Mouse (Mus musculus) liver, embryonic 11.5 days (tissue): Measurements from ENCODE around the gene Ephx3. TPM values are rescaled to one million over a fixed set of nuclear protein-coding genes. Genes with fewer than 3 reads are reported as not detected.
A peak's percentile ranks its signal among the peaks of the same experiment; 100 is the strongest.

Experiments used
- ATAC-seq: fragments of 200-750 bp; cut with Nextera tagmentation; replicated peaks from 2 replicates; pipeline ENCODE4 v1.8.0; 2017; ENCODE audit warnings: moderate number of reproducible peaks, mild to moderate bottlenecking, moderate TSS enrichment, moderate library complexity; ENCODE audit not compliant: low FRiP score
- DNase-seq: peaks from one replicate; pipeline ENCODE4 v3.0.0-alpha.2; 2017; ENCODE audit warnings: low spot score
- H3K27ac ChIP-seq: fragments of 300-500 bp; sonication (generic); 2 replicates; pipeline ENCODE4 v1.5.1; 2014; ENCODE audit warnings: mild to moderate bottlenecking, low read depth, low read length, control low read depth
- H3K27me3 ChIP-seq: fragments of 300-500 bp; sonication (generic); replicated peaks from 2 replicates; pipeline ENCODE4 v1.6.1; 2014; ENCODE audit warnings: low read length, mixed read lengths; ENCODE audit not compliant: control insufficient read depth, insufficient read depth
- H3K36me3 ChIP-seq: fragments of 300-500 bp; sonication (generic); 2 replicates; pipeline ENCODE4 v1.6.1; 2014; ENCODE audit warnings: mild to moderate bottlenecking, low read length, moderate library complexity, mixed read lengths; ENCODE audit not compliant: control insufficient read depth, insufficient read depth
- H3K4me1 ChIP-seq: fragments of 300-500 bp; sonication (generic); replicated peaks from 2 replicates; pipeline ENCODE4 v1.6.1; 2014; ENCODE audit warnings: low read length, mixed read lengths; ENCODE audit not compliant: control insufficient read depth, insufficient read depth
- H3K4me2 ChIP-seq: fragments of 300-500 bp; sonication (generic); 2 replicates; pipeline ENCODE4 v1.6.1; 2014; ENCODE audit warnings: mild to moderate bottlenecking, control low read depth, moderate library complexity
- H3K4me3 ChIP-seq: fragments of 300-500 bp; sonication (generic); 2 replicates; pipeline ENCODE4 v1.5.1; 2014; ENCODE audit warnings: low read depth, low read length, control low read depth
- H3K9ac ChIP-seq: fragments of 300-500 bp; sonication (generic); 2 replicates; pipeline ENCODE4 v1.6.1; 2014; ENCODE audit warnings: low read depth, low read length, control low read depth
- H3K9me3 ChIP-seq: fragments of 300-500 bp; sonication (generic); 2 replicates; pipeline ENCODE4 v1.6.1; 2016; ENCODE audit warnings: low read length, inconsistent platforms, mixed read lengths; ENCODE audit not compliant: control insufficient read depth
- WGBS: fragments of 180-500 bp; shearing (Covaris S2); extraction: QIAGEN DNeasy Blood & Tissue Kit; methylation state at CpG from one replicate; pipeline ENCODE4 v1.1.7; 2014; 5-methylcytosine and 5-hydroxymethylcytosine counted together
- polyA plus RNA-seq: library from polyadenylated mRNA; unstranded; fragments of >200 nt; fragmentation: Nextera tagmentation; extraction: Ambion mirVana; gene quantifications from 2 replicates; pipeline ENCODE4 v1.2.1, GENCODE M21; 2014

The Ephx3 gene
- polyA plus RNA-seq, 1 experiment from 2014 or later = not detected

DNA sequence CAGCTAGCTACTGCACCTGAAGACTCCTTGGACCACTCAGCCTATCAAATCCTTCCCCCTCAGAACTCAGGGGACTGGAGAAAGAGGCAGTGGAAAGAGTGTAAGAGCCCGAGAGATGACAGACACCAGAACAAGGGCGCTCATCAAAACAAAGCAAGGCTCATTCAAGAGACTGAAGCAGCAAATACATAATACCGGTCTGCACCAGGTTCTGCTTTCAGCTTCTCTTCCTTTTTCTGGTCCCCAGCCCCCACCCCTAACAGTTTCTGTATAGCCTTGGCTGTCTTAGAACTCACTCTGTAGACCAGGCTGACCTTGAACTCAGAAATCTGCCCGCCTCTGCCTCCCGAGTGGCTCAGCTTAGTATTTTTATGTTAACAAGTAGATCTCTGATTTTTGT lies 3.7 kb upstream of the Ephx3 start:
- Histone ChIP-seq H3K27ac (no peak overlapping the region), H3K4me3 (no peak overlapping the region), H3K9ac (no peak overlapping the region), H3K27me3 (peaks cover 22% of the 10 kb centered on the region), H3K36me3 (peaks cover 19% of the 10 kb centered on the region), H3K9me3 (no peaks in the 10 kb centered on the region), H3K4me1 (peaks cover 8% of the 10 kb centered on the region), H3K4me2 (no peak overlapping the region)
- WGBS = 72% methylated on average over 5 of the region's 5 CpGs
- ATAC-seq = no peak
- no peak for DNase-seq

DNA sequence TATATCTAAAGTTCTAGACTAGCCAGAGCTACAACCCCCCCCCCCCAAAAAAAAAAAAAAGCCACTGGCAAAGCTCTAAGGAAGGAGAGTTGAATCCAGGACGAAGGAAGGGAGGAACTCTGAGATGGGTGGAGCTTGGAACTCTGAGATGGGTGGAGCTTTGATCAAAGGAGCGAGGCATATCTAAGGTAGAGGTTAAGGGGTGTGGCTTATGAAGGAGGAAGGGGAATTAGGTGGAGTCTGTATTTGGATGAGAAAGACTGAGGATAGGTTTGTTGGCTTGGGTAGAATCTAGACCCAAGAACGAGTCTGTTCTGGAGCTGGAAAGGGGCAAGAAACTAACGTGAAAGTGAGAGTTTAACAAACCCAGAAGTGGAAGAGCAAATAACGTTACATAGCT lies 501 bp upstream of the Ephx3 start:
- H3K4me2 ChIP-seq = peak overlapping the region; percentile 67
- no peak overlapping the region for H3K9ac ChIP-seq
- no peaks in the 10 kb centered on the region for H3K9me3 ChIP-seq
- H3K36me3 ChIP-seq = no peaks in the 10 kb centered on the region
- H3K27ac ChIP-seq = no peak overlapping the region
- peaks cover 23% of the 10 kb centered on the region for H3K27me3 ChIP-seq
- peak overlapping the region; percentile 39 for H3K4me3 ChIP-seq
- 8% methylated on average over 5 of the region's 5 CpGs for WGBS
- ATAC-seq (peak; percentile 56; the same call in 1 of the 2 replicates), DNase-seq (no peak)
- peaks cover 8% of the 10 kb centered on the region for H3K4me1 ChIP-seq

DNA sequence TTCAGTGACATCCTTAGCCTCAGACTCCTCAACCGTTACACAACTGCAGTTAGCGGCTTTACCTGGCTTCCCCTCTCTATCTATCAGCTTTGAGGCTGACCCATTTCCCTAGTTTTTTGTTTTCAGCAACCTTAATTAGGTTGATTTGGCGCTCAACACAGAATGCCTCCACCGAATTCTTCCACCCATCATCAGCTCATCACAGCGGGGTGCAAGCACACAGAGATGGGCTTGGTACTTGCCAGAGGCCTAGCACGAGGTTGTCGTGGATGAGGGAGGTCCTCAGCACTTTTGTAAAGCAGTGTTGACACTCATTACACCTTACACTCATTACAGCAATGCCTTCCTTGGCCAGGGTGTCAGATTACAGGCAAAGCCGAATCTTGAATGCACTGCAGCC lies 6.3 kb downstream of the Ephx3 start:
- H3K27me3 ChIP-seq = peaks cover under 1% of the 10 kb centered on the region; the same call in 1 of the 2 replicates
- no peaks in the 10 kb centered on the region for H3K4me1 ChIP-seq
- H3K9me3 ChIP-seq = no peaks in the 10 kb centered on the region
- DNase-seq = no peak
- WGBS = 44% methylated on average over 8 of the region's 8 CpGs
- H3K9ac ChIP-seq = no peak overlapping the region
- no peaks in the 10 kb centered on the region for H3K36me3 ChIP-seq
- H3K4me3 ChIP-seq = no peak overlapping the region
- no peak for ATAC-seq
- H3K4me2 ChIP-seq = no peak overlapping the region
- H3K27ac ChIP-seq = no peak overlapping the region

DNA sequence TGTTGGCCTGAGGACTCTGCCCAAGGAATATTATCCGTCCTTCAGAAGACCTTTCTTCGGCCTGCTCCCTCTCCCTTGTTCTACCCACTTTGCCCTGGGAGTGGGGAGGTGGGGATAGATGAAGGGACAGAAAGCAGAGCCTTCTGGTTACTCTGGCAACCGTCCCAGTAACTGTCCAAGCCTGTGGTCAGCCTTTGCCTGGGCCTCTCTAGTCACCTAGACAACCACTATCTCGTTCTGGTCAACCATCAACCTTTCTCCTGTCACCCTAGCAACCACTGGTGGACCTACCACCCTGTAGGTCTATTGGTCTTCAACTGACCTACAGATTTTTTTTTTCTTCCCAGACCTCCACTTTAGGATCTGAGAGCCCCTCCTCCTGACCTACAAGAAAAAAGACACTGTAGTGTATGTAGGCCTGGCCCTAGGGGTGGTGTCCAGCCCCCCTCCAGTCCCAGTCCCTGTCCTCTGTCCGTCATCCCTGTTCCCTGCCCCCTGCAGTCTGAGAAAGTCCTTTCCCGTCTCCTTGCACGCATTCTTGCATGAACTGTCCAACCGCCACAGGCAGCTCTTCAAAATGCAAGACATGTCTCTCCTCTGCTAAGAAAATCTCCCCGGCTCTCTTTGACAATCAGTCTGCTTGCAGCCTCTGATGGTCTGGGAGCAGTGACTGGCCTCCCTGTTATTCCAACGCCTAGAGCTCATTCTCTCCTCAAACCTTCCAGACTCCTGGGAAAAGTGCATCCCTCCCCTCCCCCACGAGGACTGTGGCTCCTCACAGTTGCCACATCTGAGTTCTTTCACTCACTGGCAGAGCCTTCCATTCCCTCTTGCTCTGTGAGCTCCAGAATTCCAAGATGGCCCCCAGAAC lies 9.5 kb downstream of the Ephx3 start:
- H3K9ac ChIP-seq = no peak overlapping the region
- H3K27me3 ChIP-seq = no peaks in the 10 kb centered on the region
- no peak for DNase-seq
- H3K4me1 ChIP-seq = no peaks in the 10 kb centered on the region
- no peaks in the 10 kb centered on the region for H3K36me3 ChIP-seq
- H3K4me3 ChIP-seq = no peak overlapping the region
- 55% methylated on average over 11 of the region's 11 CpGs for WGBS
- no peak for ATAC-seq
- no peak overlapping the region for H3K4me2 ChIP-seq
- H3K27ac ChIP-seq = no peak overlapping the region
- no peaks in the 10 kb centered on the region for H3K9me3 ChIP-seq

DNA sequence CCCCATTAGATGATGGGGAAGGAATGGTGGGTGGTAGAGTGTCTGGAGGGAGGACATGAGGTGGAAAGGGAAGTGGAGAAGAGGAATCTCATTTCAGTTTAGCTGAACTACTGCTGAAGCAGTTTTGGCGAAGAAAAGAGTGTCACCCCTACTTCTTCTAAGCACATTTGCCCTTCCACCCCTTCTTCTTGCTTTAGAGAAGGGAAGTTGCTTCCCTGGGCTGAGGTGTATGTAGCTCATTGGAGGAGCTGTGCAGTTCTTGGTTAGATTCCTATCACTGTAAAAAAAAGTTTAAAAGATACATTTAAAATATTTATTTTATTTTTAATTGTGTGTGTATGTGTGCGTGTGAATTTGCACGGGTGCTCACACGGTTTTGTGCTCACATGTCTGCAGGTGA lies 12.4 kb downstream of the Ephx3 start:
- DNase-seq (no peak), ATAC-seq (no peak)
- Histone ChIP-seq H3K27me3 (no peaks in the 10 kb centered on the region), H3K4me3 (no peak overlapping the region), H3K4me2 (no peak overlapping the region), H3K27ac (no peak overlapping the region), H3K9me3 (no peaks in the 10 kb centered on the region), H3K9ac (no peak overlapping the region), H3K4me1 (no peaks in the 10 kb centered on the region), H3K36me3 (no peaks in the 10 kb centered on the region)
- WGBS = 82% methylated on average over 4 of the region's 4 CpGs

DNA sequence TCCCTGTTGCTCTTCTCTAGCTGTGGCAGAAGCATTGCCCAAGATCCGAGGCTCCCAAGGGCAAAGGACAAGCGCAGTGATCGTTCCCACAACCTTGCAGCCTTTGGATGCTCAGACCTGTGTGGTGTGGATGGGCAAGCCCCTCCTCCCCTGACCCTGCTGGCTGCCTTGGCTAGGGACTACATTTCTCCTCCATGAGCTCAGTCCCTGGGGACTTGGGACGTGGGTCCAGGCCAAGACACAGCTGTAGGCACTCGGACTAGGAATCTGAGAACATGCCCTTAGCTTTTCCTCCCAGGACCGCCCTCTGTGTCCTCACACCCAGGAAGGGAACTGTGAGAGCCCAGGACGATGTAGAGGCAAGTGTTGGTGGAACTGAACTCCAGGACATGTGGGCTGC lies 16.2 kb downstream of the Ephx3 start:
- ATAC-seq = no peak
- no peaks in the 10 kb centered on the region for H3K36me3 ChIP-seq
- no peak overlapping the region for H3K9ac ChIP-seq
- no peak overlapping the region for H3K4me3 ChIP-seq
- H3K4me1 ChIP-seq = peaks cover 8% of the 10 kb centered on the region
- no peaks in the 10 kb centered on the region for H3K9me3 ChIP-seq
- H3K4me2 ChIP-seq = no peak overlapping the region
- no peak for DNase-seq
- H3K27me3 ChIP-seq = no peaks in the 10 kb centered on the region
- no peak overlapping the region for H3K27ac ChIP-seq
- 67% methylated on average over 7 of the region's 7 CpGs for WGBS

DNA sequence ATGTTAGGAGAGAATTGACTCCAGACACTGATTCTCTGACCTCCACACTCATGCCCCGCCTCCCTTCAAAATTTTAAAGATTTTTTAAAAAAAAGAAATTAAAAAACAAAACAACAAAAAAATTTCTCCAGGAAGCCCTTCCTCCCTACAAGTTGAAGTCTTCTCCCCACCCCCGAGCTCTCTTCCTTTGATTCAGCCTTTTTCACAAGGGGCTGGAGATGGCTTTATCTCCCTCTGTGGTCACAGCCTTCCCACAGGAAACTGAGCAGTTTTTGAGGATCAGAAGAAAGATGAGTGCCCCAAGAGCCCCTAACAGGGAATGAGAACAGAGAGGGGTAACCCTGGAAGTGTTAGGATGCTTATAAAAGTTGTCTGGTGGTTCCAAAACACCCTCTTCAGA lies 16.9 kb downstream of the Ephx3 start:
- H3K36me3 ChIP-seq = no peaks in the 10 kb centered on the region
- no peak overlapping the region for H3K4me2 ChIP-seq
- no peak overlapping the region for H3K27ac ChIP-seq
- WGBS = 58% methylated on average over 2 of the region's 2 CpGs
- H3K4me3 ChIP-seq = no peak overlapping the region
- ATAC-seq (no peak), DNase-seq (no peak)
- no peaks in the 10 kb centered on the region for H3K27me3 ChIP-seq
- H3K4me1 ChIP-seq = peaks cover 8% of the 10 kb centered on the region
- no peaks in the 10 kb centered on the region for H3K9me3 ChIP-seq
- H3K9ac ChIP-seq = no peak overlapping the region

DNA sequence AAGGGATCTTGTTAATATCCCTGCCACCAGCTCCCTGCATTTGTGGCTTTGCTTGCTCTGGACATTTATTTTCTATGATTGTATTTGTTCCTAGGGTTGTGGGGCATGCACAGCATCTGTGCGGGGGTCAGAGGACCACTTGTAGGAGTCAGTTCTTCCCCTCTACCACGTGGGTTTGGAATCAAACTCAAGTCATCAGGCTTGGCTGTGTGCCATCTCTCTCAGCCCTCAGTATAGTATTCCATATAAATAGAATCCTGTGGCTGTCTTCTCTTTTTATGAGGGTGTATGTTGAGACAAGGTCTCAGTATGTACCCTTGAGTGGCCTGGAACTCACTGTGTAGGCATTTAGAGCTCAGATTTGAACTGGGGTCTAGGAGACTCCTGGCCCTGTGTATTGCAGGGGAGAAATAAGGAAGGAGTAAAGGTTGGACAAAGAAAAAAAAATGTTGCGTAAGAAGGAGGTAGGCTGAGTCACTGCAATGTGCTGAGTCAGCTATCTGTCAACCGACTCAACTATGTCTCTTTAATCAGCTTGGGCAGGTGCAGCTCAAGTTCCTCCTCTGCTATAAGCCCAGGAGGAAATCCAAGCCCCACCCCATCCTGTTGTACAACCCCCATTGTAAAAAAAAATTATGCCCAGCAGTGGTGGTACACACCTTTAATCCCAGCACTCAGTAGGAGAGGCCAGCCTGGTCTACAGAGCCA lies 19.7 kb downstream of the Ephx3 start:
- DNase-seq = no peak
- peak; percentile 61 for ATAC-seq
- no peaks in the 10 kb centered on the region for H3K9me3 ChIP-seq
- H3K4me1 ChIP-seq = peaks cover 24% of the 10 kb centered on the region
- H3K9ac ChIP-seq = no peak overlapping the region
- H3K36me3 ChIP-seq = no peaks in the 10 kb centered on the region
- no peak overlapping the region for H3K4me3 ChIP-seq
- 53% methylated on average over 4 of the region's 4 CpGs for WGBS
- H3K27ac ChIP-seq = no peak overlapping the region
- H3K27me3 ChIP-seq = peaks cover 6% of the 10 kb centered on the region
- no peak overlapping the region for H3K4me2 ChIP-seq
